Mouse (Mus musculus): ENCODE results near the gene Cldn11.

DNA sequence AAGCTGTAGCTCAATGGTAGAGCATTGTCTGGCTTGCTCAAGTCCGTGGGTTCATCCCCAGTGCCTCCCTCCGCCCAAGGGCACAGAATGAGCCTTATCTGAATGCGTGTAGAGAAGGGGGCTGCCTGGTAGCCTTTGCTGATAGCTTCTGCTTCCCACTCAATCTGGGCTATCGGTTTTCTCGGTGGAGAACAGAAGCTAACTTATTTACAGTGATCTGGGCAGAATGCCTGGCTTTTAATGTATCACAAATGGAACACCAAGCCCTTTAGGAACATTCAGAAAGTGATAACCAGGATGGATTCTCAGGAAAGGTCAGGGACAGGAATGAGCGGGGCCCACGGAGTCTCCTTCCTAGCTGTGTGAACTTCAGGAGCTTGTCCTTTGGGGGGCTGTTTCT, 1.1 kb upstream of the Cldn11 start:
- TF ChIP-seq POLR2A (IDR thresholded peaks at IDR 0.05; ENCODE audit: borderline replicate concordance, control insufficient read depth, low read depth, low read length) (no peak), CTCF (IDR thresholded peaks at IDR 0.05; ENCODE audit: control insufficient read depth, insufficient read depth, low read length) (no peak)
